Mouse (Mus musculus) heart, adult 9 months (tissue): ENCODE data around the gene Ces1b.

ENCODE experiments used
- DNase-seq, 2 experiments: peaks; one replicate each; pipeline ENCODE4 v3.0.0; 2022; ENCODE audit warnings: low spot score in 2 of 2

The Ces1b gene

GRCm38 (mm10) chr8:93010286-93010685, 69.5 kb downstream of the Ces1b start:
- peak in 1 of 2 experiments; percentile 21 for DNase-seq
